Comparison of ENCODE assay signal across 15 mouse cellular contexts in genomic region chr9:117126816-117127215, GRCm38 (mm10).
A peak's percentile ranks its signal among the peaks of the same experiment; 100 is the strongest.
DNase-seq lines count a peak whose midpoint lies in the region; ATAC-seq and TF ChIP-seq lines count a peak whose summit lies in the region.
"Had no signal": no experiment of that assay in that cellular context is flagged by ENCODE, and none has a peak within 500 bp of the region (broad histone marks: within the 10 kb centered on the region; RNA-seq: fewer than 3 reads in every experiment).

No protein-coding gene starts in this region.

- 0 out of 2 replicates have a peak overlapping the region, but pooled peaks have one; percentile 22 for H3K27ac ChIP-seq in midbrain, embryonic 15.5 days
- no peak overlapping the region for H3K27ac ChIP-seq in midbrain, embryonic 11.5 days (ENCODE audit: low read depth, low read length)
- H3K27ac ChIP-seq in hindbrain, embryonic 11.5 days (ENCODE audit: low read depth, low read length) = 0 out of 2 replicates have a peak overlapping the region, but pooled peaks have one; percentile 1
- no peak overlapping the region for H3K27ac ChIP-seq in lung, postnatal 0 days (ENCODE audit: low read length)
- H3K27ac ChIP-seq: forebrain, embryonic 10.5 days; liver, embryonic 15.5 days had no signal

- H3K9me3 ChIP-seq in midbrain, embryonic 15.5 days = no peaks in the 10 kb centered on the region
- no peaks in the 10 kb centered on the region for H3K9me3 ChIP-seq in midbrain, embryonic 11.5 days (ENCODE audit: control insufficient read depth, low read length)
- no peaks in the 10 kb centered on the region for H3K9me3 ChIP-seq in hindbrain, embryonic 11.5 days (ENCODE audit: control insufficient read depth, low read length)
- H3K9me3 ChIP-seq in lung, postnatal 0 days (ENCODE audit: low read length) = no peaks in the 10 kb centered on the region
- H3K9me3 ChIP-seq: forebrain, embryonic 10.5 days; liver, embryonic 15.5 days had no signal

- no peak overlapping the region; the same call in 1 of the 2 replicates for H3K4me2 ChIP-seq in midbrain, embryonic 15.5 days
- no peak overlapping the region for H3K4me2 ChIP-seq in midbrain, embryonic 11.5 days
- H3K4me2 ChIP-seq in hindbrain, embryonic 11.5 days (replicated peaks; ENCODE audit: low read depth, low read length) = no peak overlapping the region
- H3K4me2 ChIP-seq in lung, postnatal 0 days (replicated peaks; ENCODE audit: low read depth, low read length) = no peak overlapping the region
- H3K4me2 ChIP-seq: liver, embryonic 15.5 days had no signal

- DNase-seq in heart, adult 11 months = peak; percentile 80
- no peak for DNase-seq in heart, adult 9 months (ENCODE audit: low spot score in 2 of 2)
- DNase-seq in midbrain, embryonic 11.5 days (ENCODE audit: low spot score, missing footprints) = no peak
- DNase-seq in hindbrain, embryonic 11.5 days (ENCODE audit: low spot score) = no peak
- DNase-seq in skeletal muscle tissue, adult 2 months (ENCODE audit: low read depth, low spot score) = peak; percentile 39
- no peak for DNase-seq in lung, postnatal 0 days (ENCODE audit: low spot score)
- DNase-seq: cerebellum, adult 18-20 months; gastrocnemius, postnatal 36 days; kidney, adult 18-20 months; right cerebral cortex, postnatal 25 days; thymus, postnatal 36 days had no signal

- ATAC-seq in midbrain, embryonic 15.5 days (replicated peaks) = no peak
- no peak for ATAC-seq in midbrain, embryonic 11.5 days (ENCODE audit: low FRiP score)
- no peak for ATAC-seq in hindbrain, embryonic 11.5 days (ENCODE audit: low FRiP score)
- no peak for ATAC-seq in lung, postnatal 0 days

- H3K4me1 ChIP-seq in midbrain, embryonic 15.5 days = peaks cover 11% of the 10 kb centered on the region
- no peaks in the 10 kb centered on the region for H3K4me1 ChIP-seq in midbrain, embryonic 11.5 days (ENCODE audit: control insufficient read depth, insufficient read depth, low read length)
- no peaks in the 10 kb centered on the region for H3K4me1 ChIP-seq in hindbrain, embryonic 11.5 days (replicated peaks; ENCODE audit: control insufficient read depth, insufficient read depth, low read length)
- H3K4me1 ChIP-seq in lung, postnatal 0 days (ENCODE audit: insufficient read depth, low read depth, low read length) = peaks cover 4% of the 10 kb centered on the region; the same call in 1 of the 2 replicates
- H3K4me1 ChIP-seq: forebrain, embryonic 10.5 days; liver, embryonic 15.5 days had no signal

- no peak overlapping the region for H3K4me3 ChIP-seq in midbrain, embryonic 15.5 days
- no peak overlapping the region for H3K4me3 ChIP-seq in midbrain, embryonic 11.5 days (ENCODE audit: low read depth, low read length)
- H3K4me3 ChIP-seq in hindbrain, embryonic 11.5 days (ENCODE audit: low read depth, low read length) = no peak overlapping the region
- no peak overlapping the region for H3K4me3 ChIP-seq in lung, postnatal 0 days (ENCODE audit: low read depth, low read length)
- H3K4me3 ChIP-seq: forebrain, embryonic 10.5 days; liver, embryonic 15.5 days had no signal

- H3K9ac ChIP-seq in midbrain, embryonic 15.5 days = no peak overlapping the region
- no peak overlapping the region for H3K9ac ChIP-seq in midbrain, embryonic 11.5 days (ENCODE audit: low read length)
- no peak overlapping the region for H3K9ac ChIP-seq in hindbrain, embryonic 11.5 days (ENCODE audit: low read depth, low read length)
- H3K9ac ChIP-seq in lung, postnatal 0 days (replicated peaks; ENCODE audit: low read depth) = no peak overlapping the region
- H3K9ac ChIP-seq: liver, embryonic 15.5 days had no signal

- no peak for TF ChIP-seq EP300 in lung, postnatal 0 days (IDR thresholded peaks at IDR 0.05)

- WGBS in midbrain, embryonic 15.5 days = 40% methylated on average over 8 of the region's 8 CpGs
- 86% methylated on average over 8 of the region's 8 CpGs for WGBS in midbrain, embryonic 11.5 days
- 58% methylated on average over 8 of the region's 8 CpGs for WGBS in hindbrain, embryonic 11.5 days
- 52% methylated on average over 8 of the region's 8 CpGs for WGBS in lung, postnatal 0 days

- no peaks in the 10 kb centered on the region for H3K27me3 ChIP-seq in midbrain, embryonic 15.5 days (replicated peaks)
- no peaks in the 10 kb centered on the region for H3K27me3 ChIP-seq in midbrain, embryonic 11.5 days (ENCODE audit: control insufficient read depth, insufficient read depth, low read length)
- no peaks in the 10 kb centered on the region for H3K27me3 ChIP-seq in hindbrain, embryonic 11.5 days (ENCODE audit: control insufficient read depth, insufficient read depth, low read length)
- H3K27me3 ChIP-seq in lung, postnatal 0 days (replicated peaks; ENCODE audit: insufficient read depth, low read length) = no peaks in the 10 kb centered on the region
- H3K27me3 ChIP-seq: CH12.LX; liver, embryonic 15.5 days had no signal

- no peaks in the 10 kb centered on the region for H3K36me3 ChIP-seq in midbrain, embryonic 15.5 days (replicated peaks)
- no peaks in the 10 kb centered on the region for H3K36me3 ChIP-seq in midbrain, embryonic 11.5 days (ENCODE audit: control insufficient read depth, insufficient read depth, low read length)
- no peaks in the 10 kb centered on the region for H3K36me3 ChIP-seq in hindbrain, embryonic 11.5 days (ENCODE audit: control insufficient read depth, insufficient read depth, low read length)
- H3K36me3 ChIP-seq in lung, postnatal 0 days (ENCODE audit: insufficient read depth, low read length) = no peaks in the 10 kb centered on the region
- H3K36me3 ChIP-seq: forebrain, embryonic 10.5 days; liver, embryonic 15.5 days had no signal

- no peak for TF ChIP-seq CTCF in lung, postnatal 0 days (IDR thresholded peaks at IDR 0.05)

Comparison
In these comparisons a context has a peak if more than half of its experiments do, and no peak if none do; other contexts are left out.
1. DNase-seq: peak in heart, adult 11 months (single experiment) and skeletal muscle tissue, adult 2 months (single experiment); none in heart, adult 9 months (0 of 2), midbrain, embryonic 11.5 days (single experiment), hindbrain, embryonic 11.5 days (single experiment) and lung, postnatal 0 days (single experiment).
2. H3K27ac ChIP-seq: peak in midbrain, embryonic 15.5 days (single experiment) and hindbrain, embryonic 11.5 days (single experiment); none in midbrain, embryonic 11.5 days (single experiment) and lung, postnatal 0 days (single experiment).